Mouse (Mus musculus): ENCODE measurements around the gene Rps16. TPM values are rescaled to one million over a fixed set of nuclear protein-coding genes. Genes with fewer than 3 reads are reported as not detected.

The Rps16 gene
- polyA plus RNA-seq, 1 experiment from 2014 or later = 1,198 TPM

- DNase-seq (ENCODE audit: low spot score) (no peak), ATAC-seq (replicated peaks; ENCODE audit: low FRiP score, low read depth) (no peak)
- 98% methylated on average over 4 of the region's 4 CpGs for WGBS
- Histone ChIP-seq H3K4me2 (ENCODE audit: low read length) (no peak overlapping the region), H3K4me1 (replicated peaks; ENCODE audit: insufficient read depth, low read length) (0 out of 2 replicates have a peak, but pooled peaks cover 6% of the 10 kb centered on the region), H3K27me3 (ENCODE audit: insufficient read depth, low read length) (no peaks in the 10 kb centered on the region), H3K9ac (ENCODE audit: low read depth, low read length) (no peak overlapping the region), H3K36me3 (ENCODE audit: insufficient read depth, low read length) (peaks cover 36% of the 10 kb centered on the region), H3K4me3 (replicated peaks; ENCODE audit: low read depth, low read length) (no peak overlapping the region), H3K9me3 (replicated peaks; ENCODE audit: low read length) (no peaks in the 10 kb centered on the region), H3K27ac (no peak overlapping the region)
- no peak for TF ChIP-seq CTCF (IDR thresholded peaks at IDR 0.05; ENCODE audit: low read depth)
Observed at GRCm38 (mm10) chr7:28395425-28395824, 45.0 kb downstream of the Rps16 start.

- Histone ChIP-seq H3K4me1 (replicated peaks; ENCODE audit: insufficient read depth, low read length) (no peaks in the 10 kb centered on the region), H3K27ac (no peak overlapping the region), H3K27me3 (ENCODE audit: insufficient read depth, low read length) (no peaks in the 10 kb centered on the region), H3K9me3 (replicated peaks; ENCODE audit: low read length) (no peaks in the 10 kb centered on the region), H3K36me3 (ENCODE audit: insufficient read depth, low read length) (peaks cover 59% of the 10 kb centered on the region), H3K4me2 (ENCODE audit: low read length) (no peak overlapping the region), H3K9ac (ENCODE audit: low read depth, low read length) (no peak overlapping the region), H3K4me3 (replicated peaks; ENCODE audit: low read depth, low read length) (no peak overlapping the region)
- DNase-seq (ENCODE audit: low spot score) (peak; percentile 71), ATAC-seq (replicated peaks; ENCODE audit: low FRiP score, low read depth) (no peak)
- 62% methylated on average over 3 of the region's 3 CpGs for WGBS
- TF ChIP-seq CTCF (IDR thresholded peaks at IDR 0.05; ENCODE audit: low read depth) = peak; percentile 60
Observed at GRCm38 (mm10) chr7:28398000-28398399, 47.5 kb downstream of the Rps16 start.

GRCm38 (mm10) chr7:28398696-28399340 is 48.4 kb downstream of the Rps16 start:
- Histone ChIP-seq H3K9ac (ENCODE audit: low read depth, low read length) (no peak overlapping the region), H3K27me3 (ENCODE audit: insufficient read depth, low read length) (no peaks in the 10 kb centered on the region), H3K36me3 (ENCODE audit: insufficient read depth, low read length) (peaks cover 67% of the 10 kb centered on the region), H3K4me1 (replicated peaks; ENCODE audit: insufficient read depth, low read length) (no peaks in the 10 kb centered on the region), H3K4me3 (replicated peaks; ENCODE audit: low read depth, low read length) (no peak overlapping the region), H3K27ac (no peak overlapping the region), H3K9me3 (replicated peaks; ENCODE audit: low read length) (no peaks in the 10 kb centered on the region), H3K4me2 (ENCODE audit: low read length) (no peak overlapping the region)
- no peak for TF ChIP-seq CTCF (IDR thresholded peaks at IDR 0.05; ENCODE audit: low read depth)
- no peak for DNase-seq (ENCODE audit: low spot score)
- 88% methylated on average over 10 of the region's 10 CpGs for WGBS
- no peak for ATAC-seq (replicated peaks; ENCODE audit: low FRiP score, low read depth)

DNA sequence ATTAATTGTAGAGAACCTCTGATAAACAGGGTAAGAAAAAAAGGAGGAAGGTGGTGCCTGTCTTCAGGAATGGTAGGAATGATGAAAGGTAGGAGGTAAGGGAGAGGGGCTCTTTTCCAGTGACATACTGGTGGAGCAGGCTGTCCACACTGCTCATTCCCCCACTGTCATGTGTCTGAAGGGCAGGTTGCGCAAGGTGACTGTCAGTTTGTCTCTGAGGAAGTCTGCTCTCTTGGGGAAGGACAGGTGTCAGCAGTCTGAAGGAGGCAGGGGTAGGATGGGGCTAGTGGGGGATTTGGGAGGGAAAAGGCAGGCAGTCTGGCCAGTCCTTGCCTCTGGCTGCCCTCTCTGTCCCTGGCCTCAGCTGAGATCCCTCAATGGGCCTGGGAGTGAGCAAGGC is 50.6 kb downstream of the Rps16 start:
- Histone ChIP-seq H3K4me1 (replicated peaks; ENCODE audit: insufficient read depth, low read length) (no peaks in the 10 kb centered on the region), H3K36me3 (ENCODE audit: insufficient read depth, low read length) (peaks cover 76% of the 10 kb centered on the region), H3K9ac (ENCODE audit: low read depth, low read length) (no peak overlapping the region), H3K9me3 (replicated peaks; ENCODE audit: low read length) (no peaks in the 10 kb centered on the region), H3K27me3 (ENCODE audit: insufficient read depth, low read length) (no peaks in the 10 kb centered on the region), H3K4me2 (ENCODE audit: low read length) (no peak overlapping the region), H3K27ac (no peak overlapping the region), H3K4me3 (replicated peaks; ENCODE audit: low read depth, low read length) (no peak overlapping the region)
- no peak for TF ChIP-seq CTCF (IDR thresholded peaks at IDR 0.05; ENCODE audit: low read depth)
- 100% methylated on average over 1 of the region's 1 CpGs for WGBS
- ATAC-seq (replicated peaks; ENCODE audit: low FRiP score, low read depth) (no peak), DNase-seq (ENCODE audit: low spot score) (no peak)

- DNase-seq (ENCODE audit: low spot score) (no peak), ATAC-seq (replicated peaks; ENCODE audit: low FRiP score, low read depth) (no peak)
- Histone ChIP-seq H3K9me3 (replicated peaks; ENCODE audit: low read length) (no peaks in the 10 kb centered on the region), H3K4me1 (replicated peaks; ENCODE audit: insufficient read depth, low read length) (no peaks in the 10 kb centered on the region), H3K9ac (ENCODE audit: low read depth, low read length) (no peak overlapping the region), H3K36me3 (ENCODE audit: insufficient read depth, low read length) (peaks cover 75% of the 10 kb centered on the region), H3K4me3 (replicated peaks; ENCODE audit: low read depth, low read length) (no peak overlapping the region), H3K27ac (no peak overlapping the region), H3K4me2 (ENCODE audit: low read length) (no peak overlapping the region), H3K27me3 (ENCODE audit: insufficient read depth, low read length) (no peaks in the 10 kb centered on the region)
- no peak for TF ChIP-seq CTCF (IDR thresholded peaks at IDR 0.05; ENCODE audit: low read depth)
- WGBS = 83% methylated on average over 3 of the region's 3 CpGs
Observed at GRCm38 (mm10) chr7:28401942-28402341, 51.5 kb downstream of the Rps16 start.

Other genes with a start within 250 kb of the Rps16 start
- 0.08 TPM in 2 replicates for gene 9530053A07Rik, start 221.2 kb upstream of the Rps16 start, polyA plus RNA-seq (2015; fragmentation: Nextera tagmentation; extraction: Ambion mirVana)
- gene Fbl, start 180.9 kb upstream of the Rps16 start, polyA plus RNA-seq (2015; fragmentation: Nextera tagmentation; extraction: Ambion mirVana) = 111 and 114 TPM in 2 replicates
- gene Dyrk1b, start 171.2 kb upstream of the Rps16 start, polyA plus RNA-seq (2015; fragmentation: Nextera tagmentation; extraction: Ambion mirVana) = 13.1 and 15.0 TPM in 2 replicates
- gene Eid2, start 82.8 kb upstream of the Rps16 start, polyA plus RNA-seq (2015; fragmentation: Nextera tagmentation; extraction: Ambion mirVana) = 4.5 and 10.9 TPM in 2 replicates
- 13.8 and 15.6 TPM in 2 replicates for gene Eid2b, start 72.9 kb upstream of the Rps16 start, polyA plus RNA-seq (2015; fragmentation: Nextera tagmentation; extraction: Ambion mirVana)
- 0.14 and 0.26 TPM in 2 replicates for gene Selenov, start 59.5 kb upstream of the Rps16 start, polyA plus RNA-seq (2015; fragmentation: Nextera tagmentation; extraction: Ambion mirVana)
- 0.43 and 0.45 TPM in 2 replicates for gene Dll3, start 48.4 kb upstream of the Rps16 start, polyA plus RNA-seq (2015; fragmentation: Nextera tagmentation; extraction: Ambion mirVana)
- 117 and 122 TPM in 2 replicates for gene Timm50, start 38.6 kb upstream of the Rps16 start, polyA plus RNA-seq (2015; fragmentation: Nextera tagmentation; extraction: Ambion mirVana)
- 53.4 and 59.8 TPM in 2 replicates for gene Supt5, start 11.9 kb upstream of the Rps16 start, polyA plus RNA-seq (2015; fragmentation: Nextera tagmentation; extraction: Ambion mirVana)
- 29.9 and 33.3 TPM in 2 replicates for gene Plekhg2, start 21.9 kb downstream of the Rps16 start, polyA plus RNA-seq (2015; fragmentation: Nextera tagmentation; extraction: Ambion mirVana)
- 18.6 and 19.6 TPM in 2 replicates for gene Zfp36, start 29.6 kb downstream of the Rps16 start, polyA plus RNA-seq (2015; fragmentation: Nextera tagmentation; extraction: Ambion mirVana)
- gene Med29, start 42.1 kb downstream of the Rps16 start, polyA plus RNA-seq (2015; fragmentation: Nextera tagmentation; extraction: Ambion mirVana) = 44.6 and 47.8 TPM in 2 replicates
- 60.2 and 70.3 TPM in 2 replicates for gene Paf1, start 42.3 kb downstream of the Rps16 start, polyA plus RNA-seq (2015; fragmentation: Nextera tagmentation; extraction: Ambion mirVana)
- gene Gmfg, start 86.8 kb downstream of the Rps16 start, polyA plus RNA-seq (2015; fragmentation: Nextera tagmentation; extraction: Ambion mirVana) = 19.5 and 23.8 TPM in 2 replicates
- gene Lrfn1, start 101.3 kb downstream of the Rps16 start, polyA plus RNA-seq (2015; fragmentation: Nextera tagmentation; extraction: Ambion mirVana) = 2.1 and 2.8 TPM in 2 replicates
- gene Ifnl2, start 159.8 kb downstream of the Rps16 start, polyA plus RNA-seq (2015; fragmentation: Nextera tagmentation; extraction: Ambion mirVana) = not detected in 2 replicates
- not detected in 2 replicates for gene Ifnl3, start 172.2 kb downstream of the Rps16 start, polyA plus RNA-seq (2015; fragmentation: Nextera tagmentation; extraction: Ambion mirVana)
- gene Sycn, start 190.2 kb downstream of the Rps16 start, polyA plus RNA-seq (2015; fragmentation: Nextera tagmentation; extraction: Ambion mirVana) = 0.27 and 0.45 TPM in 2 replicates
- 5.5 and 7.3 TPM in 2 replicates for gene Nccrp1, start 196.6 kb downstream of the Rps16 start, polyA plus RNA-seq (2015; fragmentation: Nextera tagmentation; extraction: Ambion mirVana)
- gene Samd4b, start 247.5 kb downstream of the Rps16 start, polyA plus RNA-seq (2015; fragmentation: Nextera tagmentation; extraction: Ambion mirVana) = 18.4 and 19.5 TPM in 2 replicates
- 33.5 and 36.6 TPM in 2 replicates for gene Pak4, start 247.5 kb downstream of the Rps16 start, polyA plus RNA-seq (2015; fragmentation: Nextera tagmentation; extraction: Ambion mirVana)

Measured in kidney, postnatal 0 days (tissue).